10 mouse cellular contexts compared by ENCODE assay signal in the genomic region with DNA sequence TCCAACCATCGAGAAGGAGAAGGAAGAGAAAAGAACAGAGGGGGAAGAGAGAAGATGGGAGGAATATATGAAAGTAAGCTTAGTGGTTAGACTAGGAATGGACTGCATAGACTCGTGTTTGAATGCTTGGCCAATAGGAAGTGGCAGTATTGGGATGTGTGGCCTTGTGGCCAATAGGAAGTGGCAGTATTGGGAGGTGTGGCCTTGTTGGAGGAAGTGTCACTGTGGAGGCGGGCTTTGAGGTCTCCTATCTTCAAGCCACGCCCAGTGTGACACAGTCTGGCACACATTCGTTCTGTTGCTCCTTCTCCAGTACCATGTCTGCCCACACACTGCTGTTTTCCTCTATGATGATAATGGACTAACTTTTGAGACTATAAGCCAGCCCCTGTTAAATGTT. TPM values are rescaled to one million over a fixed set of nuclear protein-coding genes. Genes with fewer than 3 reads are reported as not detected.
DNase-seq lines count a peak whose midpoint lies in the region; ATAC-seq lines count a peak whose summit lies in the region.
"Had no signal": no experiment of that assay in that cellular context is flagged by ENCODE, and none has a peak within 500 bp of the region (broad histone marks: within the 10 kb centered on the region; RNA-seq: fewer than 3 reads in every experiment).

No protein-coding gene starts in this region.

- WGBS in neural tube, embryonic 11.5 days: 82% methylated on average over 5 of the region's 5 CpGs
- 87% methylated on average over 5 of the region's 5 CpGs for WGBS in neural tube, embryonic 15.5 days
- 66% methylated on average over 5 of the region's 5 CpGs for WGBS in intestine, embryonic 16.5 days
- 69% methylated on average over 5 of the region's 5 CpGs for WGBS in stomach, embryonic 15.5 days

- no peak for DNase-seq in frontal cortex, postnatal 36 days (ENCODE audit: low spot score in 2 of 2)
- DNase-seq in neural tube, embryonic 11.5 days (ENCODE audit: low spot score): no peak
- no peak for DNase-seq in right cerebral cortex, adult 18-20 months
- DNase-seq in heart, postnatal 25 days (ENCODE audit: low spot score): no peak

- H3K27ac ChIP-seq in neural tube, embryonic 11.5 days (ENCODE audit: low read depth, low read length): no peak overlapping the region
- no peak overlapping the region for H3K27ac ChIP-seq in neural tube, embryonic 15.5 days (replicated peaks)
- no peak overlapping the region for H3K27ac ChIP-seq in intestine, embryonic 16.5 days (ENCODE audit: low read length)
- H3K27ac ChIP-seq in stomach, embryonic 15.5 days: no peak overlapping the region

- no peaks in the 10 kb centered on the region for H3K27me3 ChIP-seq in neural tube, embryonic 11.5 days (ENCODE audit: control insufficient read depth, insufficient read depth, low read length)
- H3K27me3 ChIP-seq in neural tube, embryonic 15.5 days (replicated peaks): no peaks in the 10 kb centered on the region
- H3K27me3 ChIP-seq in intestine, embryonic 16.5 days (replicated peaks; ENCODE audit: control insufficient read depth, insufficient read depth, low read length): no peaks in the 10 kb centered on the region
- H3K27me3 ChIP-seq in stomach, embryonic 15.5 days (replicated peaks): no peaks in the 10 kb centered on the region
- H3K27me3 ChIP-seq: Patski had no signal

- H3K36me3 ChIP-seq in neural tube, embryonic 11.5 days (ENCODE audit: control insufficient read depth, insufficient read depth, low read length): peaks cover 4% of the 10 kb centered on the region
- peaks cover 19% of the 10 kb centered on the region for H3K36me3 ChIP-seq in neural tube, embryonic 15.5 days
- peaks cover 15% of the 10 kb centered on the region; the same call in 1 of the 2 replicates for H3K36me3 ChIP-seq in intestine, embryonic 16.5 days (ENCODE audit: control insufficient read depth, insufficient read depth, low read length)
- peaks cover 14% of the 10 kb centered on the region for H3K36me3 ChIP-seq in stomach, embryonic 15.5 days

- H3K4me3 ChIP-seq in neural tube, embryonic 11.5 days (ENCODE audit: low read depth, low read length): no peak overlapping the region
- H3K4me3 ChIP-seq in neural tube, embryonic 15.5 days (replicated peaks): no peak overlapping the region
- H3K4me3 ChIP-seq in intestine, embryonic 16.5 days (ENCODE audit: low read length): no peak overlapping the region
- no peak overlapping the region for H3K4me3 ChIP-seq in stomach, embryonic 15.5 days (replicated peaks)

- no peak overlapping the region for H3K9ac ChIP-seq in neural tube, embryonic 11.5 days (ENCODE audit: low read length)
- H3K9ac ChIP-seq in neural tube, embryonic 15.5 days (replicated peaks): no peak overlapping the region
- no peak overlapping the region for H3K9ac ChIP-seq in intestine, embryonic 16.5 days (ENCODE audit: low read depth, low read length)
- no peak overlapping the region for H3K9ac ChIP-seq in stomach, embryonic 15.5 days

- no peaks in the 10 kb centered on the region for H3K9me3 ChIP-seq in neural tube, embryonic 11.5 days (ENCODE audit: control insufficient read depth, low read length)
- H3K9me3 ChIP-seq in neural tube, embryonic 15.5 days (replicated peaks): no peaks in the 10 kb centered on the region
- no peaks in the 10 kb centered on the region for H3K9me3 ChIP-seq in intestine, embryonic 16.5 days (ENCODE audit: control insufficient read depth, low read length)
- H3K9me3 ChIP-seq in stomach, embryonic 15.5 days: no peaks in the 10 kb centered on the region

- peak; percentile 34; the same call in 1 of the 2 replicates for ATAC-seq in frontal cortex, adult (ENCODE audit: low TSS enrichment)
- ATAC-seq in neural tube, embryonic 11.5 days (ENCODE audit: insufficient read depth, low FRiP score, low TSS enrichment): peak; percentile 63
- ATAC-seq in neural tube, embryonic 15.5 days (ENCODE audit: low FRiP score): no peak
- ATAC-seq in intestine, embryonic 16.5 days: peak; percentile 64
- peak; percentile 71; the same call in 1 of the 2 replicates for ATAC-seq in stomach, embryonic 15.5 days (ENCODE audit: insufficient read depth, low FRiP score, low read depth)
- ATAC-seq: Patski had no signal

- no peaks in the 10 kb centered on the region for H3K4me1 ChIP-seq in neural tube, embryonic 11.5 days (ENCODE audit: control insufficient read depth, insufficient read depth, low read length)
- no peaks in the 10 kb centered on the region for H3K4me1 ChIP-seq in neural tube, embryonic 15.5 days
- no peaks in the 10 kb centered on the region for H3K4me1 ChIP-seq in intestine, embryonic 16.5 days (ENCODE audit: control insufficient read depth, insufficient read depth, low read length)
- no peaks in the 10 kb centered on the region for H3K4me1 ChIP-seq in stomach, embryonic 15.5 days

- intact Hi-C loops in heart, postnatal 25 days (cut with DNase I): no loop called here

- H3K4me2 ChIP-seq in neural tube, embryonic 11.5 days (ENCODE audit: low read depth): no peak overlapping the region
- no peak overlapping the region for H3K4me2 ChIP-seq in neural tube, embryonic 15.5 days
- H3K4me2 ChIP-seq in intestine, embryonic 16.5 days (ENCODE audit: low read depth, low read length): no peak overlapping the region
- H3K4me2 ChIP-seq in stomach, embryonic 15.5 days: no peak overlapping the region

RNA-seq across cellular contexts. Expression of a gene that starts 7.3 kb away (rescaled TPM):
- 1.5 and 2.1 TPM in 2 replicates for polyA plus RNA-seq in neural tube, embryonic 11.5 days (2014; fragmentation: Nextera tagmentation; extraction: Ambion mirVana)
- 4.2 and 5.4 TPM in 2 replicates for polyA plus RNA-seq in neural tube, embryonic 15.5 days (2015; fragmentation: Nextera tagmentation; extraction: Ambion mirVana)
- 15.2 and 16.5 TPM in 2 replicates for polyA plus RNA-seq in intestine, embryonic 16.5 days (2015; fragmentation: Nextera tagmentation; extraction: Ambion mirVana)
- 8.0 TPM in 2 replicates for polyA plus RNA-seq in stomach, embryonic 15.5 days (2015; fragmentation: Nextera tagmentation; extraction: Ambion mirVana)
- under 1 TPM; 0.17 to 0.23 TPM for total RNA-seq in heart, postnatal 25 days (2021)
- polyA plus RNA-seq: erythroblast, embryonic 14.5 days had no signal

RNA-seq across cellular contexts. Expression of a gene that starts 27.6 kb away (rescaled TPM):
- polyA plus RNA-seq in neural tube, embryonic 11.5 days (2014; fragmentation: Nextera tagmentation; extraction: Ambion mirVana): 57.0 and 62.7 TPM in 2 replicates
- 23.2 and 25.8 TPM in 2 replicates for polyA plus RNA-seq in neural tube, embryonic 15.5 days (2015; fragmentation: Nextera tagmentation; extraction: Ambion mirVana)
- polyA plus RNA-seq in intestine, embryonic 16.5 days (2015; fragmentation: Nextera tagmentation; extraction: Ambion mirVana): 31.7 and 33.8 TPM in 2 replicates
- 62.5 and 65.3 TPM in 2 replicates for polyA plus RNA-seq in stomach, embryonic 15.5 days (2015; fragmentation: Nextera tagmentation; extraction: Ambion mirVana)
- 100 to 1,000 TPM; 239 to 249 TPM for total RNA-seq in heart, postnatal 25 days (2021)
